Mouse (Mus musculus) neural tube, embryonic 11.5 days (tissue): ENCODE measurements around the gene E030018B13Rik. TPM values are rescaled to one million over a fixed set of nuclear protein-coding genes. Genes with fewer than 3 reads are reported as not detected.

Experiments
- polyA plus RNA-seq: library from polyadenylated mRNA; unstranded; fragments of >200 nt; fragmentation: Nextera tagmentation; extraction: Ambion mirVana; gene quantifications from 2 replicates; pipeline ENCODE4 v1.2.1, GENCODE M21; 2014

E030018B13Rik gene
- polyA plus RNA-seq, 1 experiment from 2014 or later: not detected

Other genes with a start within 250 kb of the E030018B13Rik start
- gene Klf13, start 22.1 kb downstream of the E030018B13Rik start, polyA plus RNA-seq: 31.6 and 33.8 TPM in 2 replicates
- 0.42 and 0.93 TPM in 2 replicates for gene Trpm1, start 237.0 kb downstream of the E030018B13Rik start, polyA plus RNA-seq